Mouse (Mus musculus) G1E (cell line): Measurements from ENCODE around the gene Cand2.

Source experiments
- CTCF ChIP-seq: IDR thresholded peaks from 2 replicates; pipeline ENCODE4 v1.5.1; 2012; ENCODE audit warnings: low read depth, low read length, inconsistent platforms, mixed read lengths
- GATA1 ChIP-seq: IDR thresholded peaks from 2 replicates; pipeline ENCODE4 v1.6.1; 2012; ENCODE audit warnings: borderline replicate concordance, low read length, inconsistent platforms, mixed read lengths
- GATA2 ChIP-seq: IDR thresholded peaks from 2 replicates; pipeline ENCODE4 v1.6.1; 2012; ENCODE audit warnings: low read depth, low read length, inconsistent platforms, borderline replicate concordance
- POLR2AphosphoS5 ChIP-seq: IDR thresholded peaks from 2 replicates; pipeline ENCODE4 v1.6.1; 2012; ENCODE audit warnings: low read depth, low read length, inconsistent platforms; ENCODE audit not compliant: insufficient replicate concordance
- TAL1 ChIP-seq: conservative IDR thresholded peaks from 2 replicates; pipeline ENCODE4 v1.6.1; 2012; ENCODE audit warnings: low read depth, low read length, inconsistent platforms, mixed read lengths

- no peak for TF ChIP-seq CTCF
- TF ChIP-seq TAL1 = no peak
- TF ChIP-seq GATA1 = no peak
- no peak for TF ChIP-seq POLR2AphosphoS5
- TF ChIP-seq GATA2 = no peak
Measured at GRCm38 (mm10) chr6:115848598-115849304, 74.4 kb downstream of the Cand2 start.
